Mouse (Mus musculus): ENCODE measurements at regions not wholly inside any gene's neighbourhood (a gene's known extent, or its start where the extent isn't known, plus 50 kb on each side); places are given as distances from the start of the nearest gene placed in this dataset.

GRCm38 (mm10) chr2:15181000-15181399 lies 126.1 kb upstream of the Nsun6 start:
- no peak for TF ChIP-seq CTCF (IDR thresholded peaks at IDR 0.05; ENCODE audit: low read depth)
- TF ChIP-seq EP300 (optimal IDR thresholded peaks at IDR 0.05): no peak

All from stomach, postnatal 0 days (tissue).